Mouse (Mus musculus) T-helper 1 cell (primary cell): ENCODE results near the gene Mapk11.

Source experiments
- in situ Hi-C: fragments of 300-600 bp; cut with MboI, MseI; formaldehyde crosslinking; loops from one replicate; pipeline ENCODE4 v1.15.1; 2025; ENCODE audit warnings: high pct_unique_total_duplicates

Mapk11 gene

DNA sequence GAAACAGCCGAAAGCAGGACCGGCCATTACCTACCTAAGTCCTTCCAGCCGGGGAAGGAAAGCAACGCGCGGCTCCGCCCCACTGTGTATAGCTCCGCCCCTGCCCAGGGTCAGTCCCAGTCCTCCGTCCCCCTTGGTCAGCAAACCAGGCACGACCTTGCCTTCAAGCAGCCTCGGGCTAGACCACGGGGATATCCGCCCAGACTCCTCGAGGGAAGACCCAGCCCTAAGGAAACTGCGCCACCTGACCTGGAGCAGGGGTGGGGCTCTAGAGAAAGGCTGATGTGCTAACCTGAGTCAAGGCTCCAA, 24.4 kb upstream of the Mapk11 start:
- in situ Hi-C loops = no loop called here

DNA sequence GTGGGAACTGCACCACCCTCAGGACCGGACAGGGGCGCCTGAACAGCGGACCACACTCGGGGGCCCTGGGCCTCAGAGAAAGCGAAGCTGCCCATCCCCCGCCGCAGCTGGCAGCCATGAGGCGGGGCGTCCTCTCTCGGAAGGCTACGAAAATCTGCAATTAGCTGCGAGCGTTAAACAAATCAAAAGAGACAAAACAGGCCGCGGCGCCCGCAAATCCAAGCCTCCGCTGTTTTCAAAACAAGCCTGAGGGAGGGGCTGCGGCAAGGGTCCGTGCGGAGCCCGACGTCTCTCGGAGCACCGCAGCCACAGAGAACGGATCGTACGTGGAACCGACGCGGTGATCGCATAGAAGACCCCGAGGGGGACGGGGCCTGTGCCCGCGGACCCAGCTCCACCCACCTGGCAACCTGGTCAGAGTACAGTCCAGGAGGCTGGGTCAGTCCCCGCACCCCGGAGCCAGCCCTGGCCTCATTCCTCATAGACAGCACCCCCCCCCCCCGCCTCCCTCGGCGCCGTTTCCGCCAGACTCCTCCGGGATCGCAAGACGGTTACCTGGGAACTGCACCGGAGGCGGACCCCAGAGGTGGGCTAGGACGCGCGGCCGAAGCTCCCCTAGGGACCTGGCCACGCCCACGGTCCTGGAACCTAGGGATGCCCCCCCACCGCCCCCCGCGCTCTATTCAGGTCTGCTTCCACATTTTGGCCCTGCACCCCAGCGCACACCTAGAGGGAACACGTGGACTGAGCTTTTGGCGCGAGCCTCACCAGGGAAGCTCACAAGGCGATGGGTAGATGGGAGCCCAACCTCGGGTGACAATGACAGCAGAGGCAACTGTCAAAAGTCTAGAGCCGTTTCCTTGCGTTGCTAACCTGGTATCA, 23.8 kb upstream of the Mapk11 start:
- in situ Hi-C loops = no loop called here

- in situ Hi-C loops = no loop called here
Measured at GRCm38 (mm10) chr15:89172276-89172935, 23.0 kb upstream of the Mapk11 start.

GRCm38 (mm10) chr15:89171526-89172051, 22.2 kb upstream of the Mapk11 start:
- in situ Hi-C loops = no loop called here

- in situ Hi-C loops = no loop called here
Measured at GRCm38 (mm10) chr15:89170102-89170501, 20.7 kb upstream of the Mapk11 start.

DNA sequence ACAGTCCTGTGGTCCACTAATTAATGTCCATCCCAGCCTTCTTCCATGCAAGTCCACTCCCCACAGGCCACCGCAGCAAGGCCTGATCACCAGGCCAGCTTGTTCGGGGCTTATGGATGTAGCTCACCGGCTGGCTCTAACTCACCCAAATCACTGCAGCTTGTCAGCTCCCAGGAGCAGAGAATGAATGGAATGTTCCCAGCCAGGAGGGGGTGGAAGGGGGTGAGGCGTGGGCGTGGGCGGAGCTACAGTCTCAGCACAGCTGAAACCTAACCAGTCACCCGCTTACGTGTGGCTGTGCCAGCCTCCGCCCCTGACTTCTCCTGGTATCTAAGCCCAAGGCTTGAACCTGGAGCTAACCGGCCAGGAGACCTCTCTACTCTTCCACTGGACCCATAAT, 20.0 kb upstream of the Mapk11 start:
- in situ Hi-C loops = no loop called here

GRCm38 (mm10) chr15:89168922-89169321, 19.5 kb upstream of the Mapk11 start:
- in situ Hi-C loops = no loop called here

GRCm38 (mm10) chr15:89165478-89165877, 16.1 kb upstream of the Mapk11 start:
- in situ Hi-C loops = no loop called here

- in situ Hi-C loops = no loop called here
Measured at GRCm38 (mm10) chr15:89161397-89161796, 12.0 kb upstream of the Mapk11 start.

DNA sequence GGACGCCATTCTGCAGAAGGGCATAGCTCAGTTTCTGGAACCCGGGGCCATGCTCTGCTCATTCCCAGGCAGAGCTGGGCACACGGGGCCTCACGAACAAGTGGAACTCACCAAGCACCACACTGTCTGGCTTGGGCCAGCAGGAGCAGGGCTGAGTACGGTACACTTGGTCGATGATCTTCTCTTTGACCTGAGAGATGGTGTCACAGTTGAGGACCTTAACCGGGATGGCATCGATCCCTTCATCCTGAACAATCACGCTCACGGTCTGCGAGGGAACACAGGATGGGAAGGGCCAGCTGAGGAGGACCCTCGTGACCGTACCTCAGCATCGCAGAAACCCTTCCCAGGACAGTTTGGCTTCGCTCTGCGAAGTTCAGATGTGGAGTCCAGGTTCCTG, 9.1 kb upstream of the Mapk11 start:
- in situ Hi-C loops = no loop called here

DNA sequence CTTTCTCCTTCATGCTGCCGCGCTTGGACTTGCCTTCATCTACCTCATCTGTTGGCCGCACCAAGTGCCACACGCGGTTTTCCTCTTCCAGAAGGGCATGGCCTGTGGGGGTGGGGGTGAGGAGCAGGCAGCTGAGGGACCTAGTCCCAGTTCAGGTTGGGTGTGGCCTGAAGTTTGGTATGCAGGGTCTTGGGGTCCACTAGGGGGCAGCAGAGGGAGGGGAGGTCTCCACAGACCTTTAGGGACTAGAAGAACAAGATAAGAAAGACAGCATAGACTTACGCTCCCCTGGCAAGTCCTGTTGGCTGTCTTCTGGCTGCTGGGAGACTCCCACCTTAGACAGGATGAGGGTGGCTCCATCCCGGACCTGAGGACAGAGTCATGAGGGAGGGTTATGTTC, 8.5 kb upstream of the Mapk11 start:
- in situ Hi-C loops = no loop called here

DNA sequence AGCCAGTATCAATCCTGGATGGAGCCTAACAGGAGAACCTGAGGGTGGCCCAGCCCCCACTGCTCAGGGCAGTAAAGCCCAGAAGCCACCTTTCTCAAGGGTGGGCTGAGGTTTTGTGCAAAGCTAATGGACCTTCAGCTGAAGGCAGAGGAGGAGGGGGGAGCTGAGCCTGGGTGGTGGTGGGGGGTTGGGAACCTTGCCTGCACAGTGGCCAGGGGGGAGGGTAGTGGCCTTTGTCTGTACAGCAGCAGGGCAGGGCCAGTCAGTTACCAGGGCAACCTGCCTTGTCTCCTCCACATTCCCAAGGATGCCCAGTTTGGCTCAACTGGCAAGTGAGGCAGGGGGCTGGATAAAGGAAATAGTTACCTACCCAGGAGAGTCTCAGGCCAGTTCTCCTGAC, 2.9 kb upstream of the Mapk11 start:
- in situ Hi-C loops = no loop called here

DNA sequence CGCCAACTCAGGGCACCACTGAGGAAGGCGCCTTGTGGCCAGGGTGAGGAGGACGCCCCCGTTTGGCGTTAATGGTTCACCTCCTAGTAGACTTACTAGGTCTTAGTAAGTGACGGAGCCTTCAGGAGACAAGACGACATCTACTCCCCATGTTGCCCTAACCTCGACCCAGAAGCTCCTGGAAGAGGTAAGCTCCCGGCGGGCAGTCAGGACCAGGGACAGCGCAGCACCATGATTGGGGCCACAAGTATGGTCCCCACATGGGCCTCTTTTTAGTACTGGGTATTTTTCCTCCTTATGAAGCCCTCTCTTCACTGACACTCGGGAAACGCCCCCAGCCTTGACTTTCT, 588 bp upstream of the Mapk11 start:
- in situ Hi-C loops = no loop called here

- in situ Hi-C loops = no loop called here
Measured at GRCm38 (mm10) chr15:89148496-89149270, 745 bp downstream of the Mapk11 start.

- in situ Hi-C loops = no loop called here
Measured at GRCm38 (mm10) chr15:89147895-89148294, 1.5 kb downstream of the Mapk11 start.

DNA sequence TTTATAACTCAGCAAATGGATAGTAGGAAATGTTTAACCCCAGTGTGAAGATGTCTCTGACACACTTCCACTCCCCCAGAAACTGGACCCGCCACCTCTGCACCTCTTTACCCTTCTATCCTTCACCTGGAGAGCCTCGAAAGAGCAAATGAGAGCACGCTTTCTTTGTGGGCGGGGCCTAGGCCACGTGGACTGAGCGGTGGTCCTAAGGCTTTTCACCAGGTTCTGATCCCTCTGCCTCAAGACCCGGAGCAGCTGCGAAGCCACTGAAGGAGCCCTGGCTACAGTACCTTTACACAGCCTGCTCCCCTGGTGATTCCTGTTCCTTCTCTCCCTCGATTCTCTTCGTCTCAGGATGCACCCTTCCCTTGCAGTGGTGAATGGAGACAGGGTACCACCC, 2.0 kb downstream of the Mapk11 start:
- in situ Hi-C loops = no loop called here

- in situ Hi-C loops = no loop called here
Measured at GRCm38 (mm10) chr15:89147024-89147423, 2.4 kb downstream of the Mapk11 start.

- in situ Hi-C loops = no loop called here
Measured at GRCm38 (mm10) chr15:89146537-89146936, 2.9 kb downstream of the Mapk11 start.

- in situ Hi-C loops = no loop called here
Measured at GRCm38 (mm10) chr15:89145813-89146350, 3.5 kb downstream of the Mapk11 start.

DNA sequence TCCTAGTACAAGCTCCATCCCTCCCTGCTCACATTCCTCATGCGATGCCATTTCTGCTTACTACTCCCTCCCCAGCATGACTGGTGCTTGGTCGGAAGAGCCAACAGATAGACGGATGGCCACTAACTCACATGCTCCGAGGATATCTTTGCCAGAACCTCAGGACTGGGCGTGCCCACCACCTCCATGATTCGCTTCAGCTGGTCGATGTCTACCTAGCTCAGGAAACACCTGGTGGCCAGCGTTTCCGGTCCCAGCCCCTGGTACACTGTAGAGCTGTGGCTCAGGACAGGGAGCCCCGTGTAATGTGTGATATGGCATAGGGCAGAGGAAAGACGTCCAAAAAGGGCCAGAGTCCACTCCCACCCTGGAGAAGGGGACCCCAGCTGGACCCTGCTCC, 4.5 kb downstream of the Mapk11 start:
- in situ Hi-C loops = no loop called here

GRCm38 (mm10) chr15:89143134-89143533, 6.3 kb downstream of the Mapk11 start:
- in situ Hi-C loops = no loop called here

- in situ Hi-C loops = no loop called here
Measured at GRCm38 (mm10) chr15:89141905-89142304, 7.5 kb downstream of the Mapk11 start.
